Comparison of ENCODE assay signal across 8 mouse cellular contexts in genomic region chr3:95652204-95652811, GRCm38 (mm10). TPM values are rescaled to one million over a fixed set of nuclear protein-coding genes. Genes with fewer than 3 reads are reported as not detected.
DNase-seq lines count a peak whose midpoint lies in the region; ATAC-seq and TF ChIP-seq lines count a peak whose summit lies in the region.

No protein-coding gene starts in this region.

- DNase-seq in thymus, postnatal 14 days: peak; percentile 42
- no peak for DNase-seq in thymus, postnatal 10 days (ENCODE audit: low spot score in 2 of 2)
- no peak for DNase-seq in liver, embryonic 14.5 days (ENCODE audit: low read depth in 3 of 3, low spot score in 3 of 3)
- peak; percentile 46 for DNase-seq in thymus, postnatal 4 days
- no peak for DNase-seq in adrenal gland, adult 8-10 months
- DNase-seq in urinary bladder, postnatal 36 days (ENCODE audit: low spot score in 2 of 2): no peak

- no peak overlapping the region for H3K27ac ChIP-seq in hindbrain, embryonic 13.5 days
- no peak overlapping the region for H3K27ac ChIP-seq in hindbrain, embryonic 16.5 days (ENCODE audit: low read depth, low read length)
- no peak overlapping the region for H3K27ac ChIP-seq in liver, embryonic 14.5 days

- no peaks in the 10 kb centered on the region for H3K27me3 ChIP-seq in hindbrain, embryonic 13.5 days
- no peaks in the 10 kb centered on the region for H3K27me3 ChIP-seq in hindbrain, embryonic 16.5 days (replicated peaks; ENCODE audit: control insufficient read depth, insufficient read depth, low read length)
- H3K27me3 ChIP-seq in liver, embryonic 14.5 days (ENCODE audit: control insufficient read depth, insufficient read depth, low read length): no peaks in the 10 kb centered on the region

- WGBS in hindbrain, embryonic 13.5 days: 56% methylated on average over 7 of the region's 7 CpGs
- 54% methylated on average over 7 of the region's 7 CpGs for WGBS in hindbrain, embryonic 16.5 days
- 60% methylated on average over 7 of the region's 7 CpGs for WGBS in liver, embryonic 14.5 days (ENCODE audit: insufficient replicate concordance)

- TF ChIP-seq EP300 in liver, embryonic 14.5 days (IDR thresholded peaks at IDR 0.05; ENCODE audit: low read depth): no peak

- H3K9ac ChIP-seq in hindbrain, embryonic 13.5 days: no peak overlapping the region
- H3K9ac ChIP-seq in hindbrain, embryonic 16.5 days (ENCODE audit: low read depth, low read length): no peak overlapping the region
- no peak overlapping the region for H3K9ac ChIP-seq in liver, embryonic 14.5 days (replicated peaks)

- no peak overlapping the region for H3K4me3 ChIP-seq in hindbrain, embryonic 13.5 days
- no peak overlapping the region for H3K4me3 ChIP-seq in hindbrain, embryonic 16.5 days (ENCODE audit: low read length)
- no peak overlapping the region for H3K4me3 ChIP-seq in liver, embryonic 14.5 days (ENCODE audit: insufficient read depth in 1 of 2, low read depth in 2 of 2, low read length in 2 of 2)

- H3K9me3 ChIP-seq in hindbrain, embryonic 13.5 days: no peaks in the 10 kb centered on the region
- H3K9me3 ChIP-seq in hindbrain, embryonic 16.5 days (ENCODE audit: control insufficient read depth, low read length): no peaks in the 10 kb centered on the region
- no peaks in the 10 kb centered on the region for H3K9me3 ChIP-seq in liver, embryonic 14.5 days (ENCODE audit: control insufficient read depth, low read length)

- peaks cover 6% of the 10 kb centered on the region; the same call in 1 of the 2 replicates for H3K4me1 ChIP-seq in hindbrain, embryonic 13.5 days (replicated peaks)
- no peaks in the 10 kb centered on the region for H3K4me1 ChIP-seq in hindbrain, embryonic 16.5 days (ENCODE audit: control insufficient read depth, insufficient read depth, low read depth, low read length)
- peaks cover 0 to 12% of the 10 kb centered on the region in 2 experiments; a peak in 3 of 4 replicates for H3K4me1 ChIP-seq in liver, embryonic 14.5 days (replicated peaks; ENCODE audit: control insufficient read depth in 2 of 2, insufficient read depth in 2 of 2, low read length in 1 of 2)

- ATAC-seq in hindbrain, embryonic 13.5 days (ENCODE audit: low FRiP score): 0 out of 2 replicates have a peak, but pooled peaks have one; percentile 29
- no peak for ATAC-seq in hindbrain, embryonic 16.5 days
- ATAC-seq in liver, embryonic 14.5 days (ENCODE audit: insufficient read depth): 0 out of 2 replicates have a peak, but pooled peaks have one; percentile 14

- peak; percentile 43 for TF ChIP-seq CTCF in liver, embryonic 14.5 days (IDR thresholded peaks at IDR 0.05; ENCODE audit: low read depth)

- H3K36me3 ChIP-seq in hindbrain, embryonic 13.5 days: no peaks in the 10 kb centered on the region
- H3K36me3 ChIP-seq in hindbrain, embryonic 16.5 days (ENCODE audit: control insufficient read depth, insufficient read depth, low read length): no peaks in the 10 kb centered on the region
- no peaks in the 10 kb centered on the region for H3K36me3 ChIP-seq in liver, embryonic 14.5 days (replicated peaks; ENCODE audit: control insufficient read depth, insufficient read depth, low read depth)

- H3K4me2 ChIP-seq in hindbrain, embryonic 13.5 days: no peak overlapping the region
- no peak overlapping the region for H3K4me2 ChIP-seq in hindbrain, embryonic 16.5 days (ENCODE audit: low read length)
- no peak overlapping the region for H3K4me2 ChIP-seq in liver, embryonic 14.5 days (ENCODE audit: low read depth)

RNA-seq across cellular contexts. Expression of gene Mcl1, which starts 6.3 kb away (rescaled TPM):
- 49.3 and 54.2 TPM in 2 replicates for polyA plus RNA-seq in hindbrain, embryonic 13.5 days (2015; fragmentation: Nextera tagmentation; extraction: Ambion mirVana)
- 20.2 and 39.4 TPM in 2 replicates for polyA plus RNA-seq in hindbrain, embryonic 16.5 days (2015; fragmentation: Nextera tagmentation; extraction: Ambion mirVana)
- polyA plus RNA-seq in liver, embryonic 14.5 days (2012; rRNA removed): 26.6 and 34.6 TPM in 2 replicates
- polyA plus RNA-seq in liver, embryonic 14.5 days (2014; fragmentation: Nextera tagmentation; extraction: Ambion mirVana): 39.2 and 45.0 TPM in 2 replicates
- total RNA-seq in adrenal gland, adult 8-10 months (2022): 100 to 1,000 TPM; 177 to 189 (median 179) TPM

RNA-seq across cellular contexts. Expression of gene Ensa, which starts 27.5 kb away (rescaled TPM):
- 106 and 108 TPM in 2 replicates for polyA plus RNA-seq in hindbrain, embryonic 13.5 days (2015; fragmentation: Nextera tagmentation; extraction: Ambion mirVana)
- 109 and 118 TPM in 2 replicates for polyA plus RNA-seq in hindbrain, embryonic 16.5 days (2015; fragmentation: Nextera tagmentation; extraction: Ambion mirVana)
- polyA plus RNA-seq in liver, embryonic 14.5 days (2012; rRNA removed): 10.2 and 14.9 TPM in 2 replicates
- polyA plus RNA-seq in liver, embryonic 14.5 days (2014; fragmentation: Nextera tagmentation; extraction: Ambion mirVana): 26.8 and 27.1 TPM in 2 replicates
- 100 to 1,000 TPM; 102 to 141 (median 119) TPM for total RNA-seq in adrenal gland, adult 8-10 months (2022)

RNA-seq across cellular contexts. Expression of gene Adamtsl4, which starts 35.4 kb away (rescaled TPM):
- polyA plus RNA-seq in hindbrain, embryonic 13.5 days (2015; fragmentation: Nextera tagmentation; extraction: Ambion mirVana): 0.98 and 1.0 TPM in 2 replicates
- polyA plus RNA-seq in hindbrain, embryonic 16.5 days (2015; fragmentation: Nextera tagmentation; extraction: Ambion mirVana): 1.4 and 2.4 TPM in 2 replicates
- polyA plus RNA-seq in liver, embryonic 14.5 days (2012; rRNA removed): 0.12 and 0.43 TPM in 2 replicates
- 0.17 and 0.47 TPM in 2 replicates for polyA plus RNA-seq in liver, embryonic 14.5 days (2014; fragmentation: Nextera tagmentation; extraction: Ambion mirVana)
- 10 to 100 TPM in 1 of 4 experiments, 1 to 10 TPM in 3; 4.3 to 10.2 (median 6.4) TPM for total RNA-seq in adrenal gland, adult 8-10 months (2022)

Comparison
In these comparisons a context has a peak if more than half of its experiments do, and no peak if none do; other contexts are left out.
1. DNase-seq: peak in thymus, postnatal 14 days (single experiment) and thymus, postnatal 4 days (single experiment); none in thymus, postnatal 10 days (0 of 2), liver, embryonic 14.5 days (0 of 3), adrenal gland, adult 8-10 months (single experiment) and urinary bladder, postnatal 36 days (0 of 2).